In genomic region chr11:63911001-63911400, GRCm38 (mm10) we compare ENCODE assay signal across 29 mouse cellular contexts. TPM values are rescaled to one million over a fixed set of nuclear protein-coding genes. Genes with fewer than 3 reads are reported as not detected.
A peak's percentile ranks its signal among the peaks of the same experiment; 100 is the strongest.
DNase-seq lines count a peak whose midpoint lies in the region; ATAC-seq and TF ChIP-seq lines count a peak whose summit lies in the region.
"Had no signal": no experiment of that assay in that cellular context is flagged by ENCODE, and none has a peak within 500 bp of the region (broad histone marks: within the 10 kb centered on the region; RNA-seq: fewer than 3 reads in every experiment).

No protein-coding gene starts in this region.

- H3K27me3 ChIP-seq in heart, embryonic 16.5 days (ENCODE audit: control insufficient read depth, insufficient read depth, low read length): 0 out of 2 replicates have a peak, but pooled peaks cover 5% of the 10 kb centered on the region
- H3K27me3 ChIP-seq in midbrain, embryonic 10.5 days (ENCODE audit: low read depth, poor library complexity, severe bottlenecking): peaks cover 89% of the 10 kb centered on the region
- peaks cover 15% of the 10 kb centered on the region; the same call in 1 of the 2 replicates for H3K27me3 ChIP-seq in midbrain, embryonic 15.5 days (replicated peaks)
- H3K27me3 ChIP-seq in stomach, postnatal 0 days (ENCODE audit: control insufficient read depth, insufficient read depth, low read length): no peaks in the 10 kb centered on the region
- H3K27me3 ChIP-seq: CH12.LX; embryonic facial prominence, embryonic 12.5 days; embryonic facial prominence, embryonic 15.5 days; heart, embryonic 12.5 days; Patski had no signal

- no peaks in the 10 kb centered on the region for H3K36me3 ChIP-seq in heart, embryonic 16.5 days (ENCODE audit: control insufficient read depth, insufficient read depth)
- H3K36me3 ChIP-seq in midbrain, embryonic 10.5 days: no peaks in the 10 kb centered on the region
- H3K36me3 ChIP-seq in midbrain, embryonic 15.5 days (replicated peaks): no peaks in the 10 kb centered on the region
- H3K36me3 ChIP-seq in stomach, postnatal 0 days (ENCODE audit: control insufficient read depth, insufficient read depth, low read length): no peaks in the 10 kb centered on the region
- H3K36me3 ChIP-seq: embryonic facial prominence, embryonic 12.5 days; embryonic facial prominence, embryonic 15.5 days; G1E; heart, embryonic 12.5 days; heart, embryonic 15.5 days had no signal

- peak; percentile 58 for DNase-seq in cerebellum, postnatal 14 days
- no peak for DNase-seq in cerebellum, postnatal 4 days (ENCODE audit: low spot score in 2 of 2)
- no peak for DNase-seq in heart, adult 18-20 months
- DNase-seq in midbrain, embryonic 10.5 days (ENCODE audit: low spot score): no peak
- DNase-seq in stomach, postnatal 0 days (ENCODE audit: low spot score): no peak
- DNase-seq: adrenal gland, postnatal 10 days; adrenal gland, postnatal 36 days; B cell, adult 2 months; cerebellum, adult 18-20 months; cerebellum, adult 9-11 months; forebrain, postnatal 0 days; gastrocnemius, adult 2 months; gastrocnemius, postnatal 14 days; heart, adult 2 months; heart, postnatal 14 days had no signal

- peak; percentile 21; the same call in 1 of the 2 replicates for ATAC-seq in heart, embryonic 16.5 days (replicated peaks; ENCODE audit: extremely low read depth, insufficient read depth, low FRiP score)
- ATAC-seq in midbrain, embryonic 15.5 days (replicated peaks): no peak
- ATAC-seq in stomach, postnatal 0 days (ENCODE audit: low FRiP score, low TSS enrichment): no peak
- ATAC-seq: forebrain, embryonic 14.5 days; forebrain, postnatal 0 days; hindbrain, postnatal 0 days; inflammation-experienced regulatory T-cells, adult 6 months; intestine, embryonic 16.5 days; Patski had no signal

- H3K9ac ChIP-seq in heart, embryonic 16.5 days (ENCODE audit: low read length): no peak overlapping the region
- no peak overlapping the region for H3K9ac ChIP-seq in midbrain, embryonic 15.5 days
- no peak overlapping the region for H3K9ac ChIP-seq in stomach, postnatal 0 days (ENCODE audit: low read length)
- H3K9ac ChIP-seq: embryonic facial prominence, embryonic 12.5 days; embryonic facial prominence, embryonic 15.5 days; forebrain, postnatal 0 days; heart, embryonic 12.5 days; heart, embryonic 15.5 days; hindbrain, embryonic 14.5 days had no signal

- H3K4me1 ChIP-seq in heart, embryonic 16.5 days (ENCODE audit: control insufficient read depth, insufficient read depth, low read length): peaks cover 19% of the 10 kb centered on the region
- peaks cover 88% of the 10 kb centered on the region for H3K4me1 ChIP-seq in midbrain, embryonic 10.5 days
- H3K4me1 ChIP-seq in midbrain, embryonic 15.5 days: peaks cover 21% of the 10 kb centered on the region
- H3K4me1 ChIP-seq in stomach, postnatal 0 days (replicated peaks; ENCODE audit: control insufficient read depth, insufficient read depth): peaks cover 4% of the 10 kb centered on the region

- no peak for TF ChIP-seq CTCF in stomach, postnatal 0 days (IDR thresholded peaks at IDR 0.05; ENCODE audit: low read depth)

- no peak overlapping the region for H3K4me3 ChIP-seq in heart, embryonic 16.5 days (ENCODE audit: low read length)
- H3K4me3 ChIP-seq in midbrain, embryonic 10.5 days: no peak overlapping the region
- no peak overlapping the region for H3K4me3 ChIP-seq in midbrain, embryonic 15.5 days
- H3K4me3 ChIP-seq in stomach, postnatal 0 days (ENCODE audit: low read depth, low read length): no peak overlapping the region
- H3K4me3 ChIP-seq: embryonic facial prominence, embryonic 12.5 days; embryonic facial prominence, embryonic 15.5 days; gastrocnemius, adult 2 months; heart, adult 2 months; heart, embryonic 12.5 days; heart, embryonic 15.5 days had no signal

- no peak for TF ChIP-seq EP300 in stomach, postnatal 0 days (optimal IDR thresholded peaks at IDR 0.05)

- H3K4me2 ChIP-seq in heart, embryonic 16.5 days (ENCODE audit: low read depth, low read length): no peak overlapping the region
- H3K4me2 ChIP-seq in midbrain, embryonic 15.5 days: no peak overlapping the region
- H3K4me2 ChIP-seq in stomach, postnatal 0 days (replicated peaks; ENCODE audit: low read depth): no peak overlapping the region
- H3K4me2 ChIP-seq: embryonic facial prominence, embryonic 12.5 days; embryonic facial prominence, embryonic 15.5 days; heart, embryonic 12.5 days; heart, embryonic 15.5 days; hindbrain, embryonic 14.5 days had no signal

- H3K9me3 ChIP-seq in heart, embryonic 16.5 days (replicated peaks; ENCODE audit: control insufficient read depth, low read length): no peaks in the 10 kb centered on the region
- no peaks in the 10 kb centered on the region for H3K9me3 ChIP-seq in midbrain, embryonic 10.5 days (replicated peaks)
- no peaks in the 10 kb centered on the region for H3K9me3 ChIP-seq in midbrain, embryonic 15.5 days
- no peaks in the 10 kb centered on the region for H3K9me3 ChIP-seq in stomach, postnatal 0 days (ENCODE audit: control insufficient read depth, low read length)
- H3K9me3 ChIP-seq: embryonic facial prominence, embryonic 12.5 days; embryonic facial prominence, embryonic 15.5 days; G1E; heart, embryonic 12.5 days; heart, embryonic 15.5 days had no signal

- H3K27ac ChIP-seq in heart, embryonic 16.5 days (ENCODE audit: low read length): no peak overlapping the region
- H3K27ac ChIP-seq in midbrain, embryonic 10.5 days (replicated peaks): peak overlapping the region; percentile 39; the same call in 1 of the 2 replicates
- H3K27ac ChIP-seq in midbrain, embryonic 15.5 days: no peak overlapping the region
- no peak overlapping the region for H3K27ac ChIP-seq in stomach, postnatal 0 days (replicated peaks)
- H3K27ac ChIP-seq: embryonic facial prominence, embryonic 12.5 days; embryonic facial prominence, embryonic 15.5 days; gastrocnemius, adult 2 months; heart, adult 2 months; heart, embryonic 15.5 days; hindbrain, embryonic 14.5 days; hindbrain, postnatal 0 days had no signal

- 38% methylated on average over 5 of the region's 5 CpGs for WGBS in heart, embryonic 16.5 days
- 64% methylated on average over 5 of the region's 5 CpGs for WGBS in midbrain, embryonic 10.5 days
- WGBS in midbrain, embryonic 15.5 days: 59% methylated on average over 5 of the region's 5 CpGs
- WGBS in stomach, postnatal 0 days: 56% methylated on average over 5 of the region's 5 CpGs

RNA-seq across cellular contexts. Expression of gene Hs3st3b1, which starts 11.1 kb away (rescaled TPM):
- polyA plus RNA-seq in heart, embryonic 16.5 days (2015; fragmentation: Nextera tagmentation; extraction: Ambion mirVana): 1.7 and 2.7 TPM in 2 replicates
- 1 to 10 TPM in 1 of 2 experiments, under 1 TPM in 1; 0.79 to 1.3 TPM for total RNA-seq in heart, adult 18-20 months (2021)
- polyA plus RNA-seq in midbrain, embryonic 10.5 days (2016; fragmentation: Nextera tagmentation; extraction: Ambion mirVana): 15.6 and 19.4 TPM in 2 replicates
- polyA plus RNA-seq in midbrain, embryonic 15.5 days (2015; fragmentation: Nextera tagmentation; extraction: Ambion mirVana): 13.0 and 14.2 TPM in 2 replicates
- polyA plus RNA-seq in stomach, postnatal 0 days (2015; fragmentation: Nextera tagmentation; extraction: Ambion mirVana): 6.9 and 8.3 TPM in 2 replicates
- polyA plus RNA-seq: G1E had no signal

Comparison
In these comparisons a context has a peak if more than half of its experiments do, and no peak if none do; other contexts are left out.
1. DNase-seq: peak in cerebellum, postnatal 14 days (2 of 2); none in cerebellum, postnatal 4 days (0 of 2), heart, adult 18-20 months (0 of 2), midbrain, embryonic 10.5 days (single experiment) and stomach, postnatal 0 days (single experiment).